Mouse (Mus musculus) spleen, embryonic (tissue): ENCODE data around the gene Cep57.
"Not testable (repeated sequence)": the region's sequence is repeated elsewhere in the genome, so short reads cannot be mapped to it uniquely, and the experiment has no call there.

ENCODE experiments used
- CTCF ChIA-PET: fragments of 350-600 bp; sonication (Branson Sonifier 250); formaldehyde crosslinking; loops from one replicate; lab custom pipeline; 2022; lab: Charles Lee

Cep57 gene

GRCm38 (mm10) chr9:13794756-13795155 lies 32.2 kb downstream of the Cep57 start:
- CTCF ChIA-PET: interaction anchor here (0.7 to 0.9 kb wide), 2 partner anchors 15 to 95 kb away, joined by 4 read pairs; no protein-coding TSS in a partner anchor

- CTCF ChIA-PET: interaction anchor here (0.7 to 0.9 kb wide), 2 partner anchors 16 to 95 kb away, joined by 4 read pairs; no protein-coding TSS in a partner anchor
Measured at GRCm38 (mm10) chr9:13794302-13794701, 32.6 kb downstream of the Cep57 start.

- CTCF ChIA-PET: not testable (repeated sequence)
Measured at GRCm38 (mm10) chr9:13790864-13791263, 36.0 kb downstream of the Cep57 start.

DNA sequence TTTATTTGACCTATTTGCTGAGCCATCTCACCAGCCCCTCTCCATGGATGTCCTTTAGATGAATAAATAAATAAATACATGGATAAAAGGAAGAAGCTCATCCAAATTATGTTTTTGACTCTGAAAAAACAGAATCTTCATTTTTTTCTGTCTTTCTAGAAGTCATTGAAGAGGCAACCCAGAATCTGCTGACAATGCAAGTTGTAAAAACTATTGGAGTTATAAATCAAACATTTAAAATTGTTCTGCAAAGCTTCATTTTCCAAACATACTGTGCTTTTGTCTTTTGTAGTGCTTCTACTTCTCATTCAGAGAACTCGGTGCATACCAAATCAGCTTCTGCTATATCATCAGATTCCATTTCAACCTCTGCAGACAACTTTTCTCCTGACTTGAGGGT lies 44.9 kb downstream of the Cep57 start:
- CTCF ChIA-PET: interaction anchor here (0.6 kb wide), 1 partner anchor 82 kb away, joined by 5 read pairs; no protein-coding TSS in a partner anchor

- CTCF ChIA-PET: no interaction called here
Measured at GRCm38 (mm10) chr9:13774732-13775131, 52.2 kb downstream of the Cep57 start.

GRCm38 (mm10) chr9:13766570-13766969 lies 60.3 kb downstream of the Cep57 start:
- CTCF ChIA-PET: no interaction called here

DNA sequence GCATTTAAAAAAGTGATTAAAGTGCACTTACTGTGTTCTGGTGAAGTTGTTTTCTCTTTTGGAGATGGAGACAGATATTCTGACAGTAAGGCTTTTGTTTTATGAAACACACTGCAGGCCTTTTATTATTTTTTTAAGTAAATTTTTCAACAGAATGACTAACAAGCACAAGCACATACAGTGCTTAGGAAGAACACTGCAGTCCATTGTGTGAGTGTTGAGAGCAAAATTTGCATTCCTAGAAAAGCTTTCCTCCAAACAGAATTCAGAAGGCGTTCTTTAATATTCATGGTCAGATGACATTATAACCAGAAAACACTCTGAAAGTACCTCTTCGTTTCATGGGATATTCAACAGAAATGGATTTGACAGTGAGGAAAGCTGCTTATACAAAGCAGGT lies 61.3 kb downstream of the Cep57 start:
- CTCF ChIA-PET: no interaction called here

DNA sequence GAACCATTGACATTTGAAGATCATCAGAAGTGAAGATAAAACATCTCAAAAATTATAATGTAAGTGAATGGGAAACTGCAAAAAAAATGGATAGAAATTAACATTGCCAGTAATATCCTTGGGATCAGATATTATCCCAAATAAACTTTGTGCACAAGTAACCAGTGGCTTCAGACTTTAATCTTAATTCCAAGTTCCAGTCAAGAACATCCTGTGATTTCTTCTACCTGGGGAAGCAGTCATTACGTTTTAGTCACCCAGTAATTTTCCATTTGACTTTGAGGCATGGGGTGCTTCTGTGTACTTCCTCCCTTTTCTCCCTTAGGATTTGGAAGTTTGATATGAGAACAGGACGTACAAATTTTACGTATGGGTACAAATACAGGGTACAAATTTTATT lies 66.5 kb downstream of the Cep57 start:
- CTCF ChIA-PET: no interaction called here
